Mouse (Mus musculus) kidney, postnatal 14 days (tissue): ENCODE measurements at regions not wholly inside any gene's neighbourhood (a gene's known extent, or its start where the extent isn't known, plus 50 kb on each side); places are given as distances from the start of the nearest gene placed in this dataset.

Experiments
- DNase-seq: peaks from one replicate; pipeline ENCODE4 v3.0.0; 2022; ENCODE audit warnings: mixed read lengths

GRCm38 (mm10) chr8:118028061-118028850 is 226.5 kb upstream of the Mphosph6 start:
- DNase-seq = no peak

GRCm38 (mm10) chr8:118023451-118023850 is 221.7 kb upstream of the Mphosph6 start:
- DNase-seq = no peak

GRCm38 (mm10) chr8:118021978-118022377 is 220.2 kb upstream of the Mphosph6 start:
- DNase-seq = no peak

GRCm38 (mm10) chr8:118017261-118017660 is 215.5 kb upstream of the Mphosph6 start:
- no peak for DNase-seq

GRCm38 (mm10) chr8:118005186-118005585 is 203.4 kb upstream of the Mphosph6 start:
- no peak for DNase-seq

- DNase-seq = peak; percentile 58
These were observed 202.7 kb upstream of the Mphosph6 start for GRCm38 (mm10) chr8:118004391-118004851.

- no peak for DNase-seq
These were observed 199.4 kb upstream of the Mphosph6 start for GRCm38 (mm10) chr8:118001138-118001537.

GRCm38 (mm10) chr8:117991826-117992225 is 190.1 kb upstream of the Mphosph6 start:
- no peak for DNase-seq

- no peak for DNase-seq
These were observed 187.0 kb upstream of the Mphosph6 start for GRCm38 (mm10) chr8:117988781-117989180.

- no peak for DNase-seq
These were observed 166.6 kb upstream of the Mphosph6 start for GRCm38 (mm10) chr8:117968306-117968705.

GRCm38 (mm10) chr8:117966556-117966955 is 164.8 kb upstream of the Mphosph6 start:
- no peak for DNase-seq

GRCm38 (mm10) chr8:117963426-117963825 is 161.7 kb upstream of the Mphosph6 start:
- DNase-seq = no peak

- no peak for DNase-seq
These were observed 160.9 kb upstream of the Mphosph6 start for GRCm38 (mm10) chr8:117962666-117963065.

- DNase-seq = no peak
These were observed 157.8 kb upstream of the Mphosph6 start for GRCm38 (mm10) chr8:117959501-117959900.

GRCm38 (mm10) chr8:117958914-117959313 is 157.2 kb upstream of the Mphosph6 start:
- DNase-seq = no peak

GRCm38 (mm10) chr8:117951656-117952055 is 149.9 kb upstream of the Mphosph6 start:
- no peak for DNase-seq

GRCm38 (mm10) chr8:117946540-117946939 is 144.8 kb upstream of the Mphosph6 start:
- DNase-seq = no peak

GRCm38 (mm10) chr8:117934566-117935094 is 132.9 kb upstream of the Mphosph6 start:
- no peak for DNase-seq

- DNase-seq = peak; percentile 48
These were observed 128.9 kb upstream of the Mphosph6 start for GRCm38 (mm10) chr8:117930687-117931086.

- DNase-seq = no peak
These were observed 127.9 kb upstream of the Mphosph6 start for GRCm38 (mm10) chr8:117929606-117930005.

- no peak for DNase-seq
These were observed 121.6 kb upstream of the Mphosph6 start for GRCm38 (mm10) chr8:117923296-117923695.

GRCm38 (mm10) chr8:117903052-117903451 is 101.3 kb upstream of the Mphosph6 start:
- DNase-seq = no peak

GRCm38 (mm10) chr8:117899892-117900291 is 98.1 kb upstream of the Mphosph6 start:
- DNase-seq = no peak

- DNase-seq = peak; percentile 12
These were observed 96.3 kb upstream of the Mphosph6 start for GRCm38 (mm10) chr8:117898015-117898414.
